Mouse (Mus musculus): ENCODE results near the gene E4f1.
"Not testable (repeated sequence)": the region's sequence is repeated elsewhere in the genome, so short reads cannot be mapped to it uniquely, and the experiment has no call there.

The E4f1 gene

DNA sequence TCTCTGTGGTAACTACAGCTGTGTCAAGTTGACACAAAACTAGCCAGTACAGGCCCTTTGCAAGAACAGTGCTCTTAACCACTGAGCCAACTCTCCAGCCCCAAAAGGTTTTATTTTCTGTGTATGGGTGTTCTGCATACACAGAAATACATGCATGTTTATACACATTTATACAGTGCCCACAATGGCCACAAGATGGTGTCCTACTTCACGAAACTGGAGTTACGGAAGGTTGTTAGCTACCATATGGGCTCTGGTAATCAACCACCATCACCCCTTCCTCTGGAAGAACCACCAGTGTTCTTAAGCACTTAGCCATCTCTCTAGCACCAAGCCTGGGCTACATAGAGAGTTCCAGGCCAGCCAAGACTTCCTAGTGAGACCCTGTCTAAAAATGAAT is 8.5 kb downstream of the E4f1 start:
- in situ Hi-C loops (cut with MboI; ENCODE audit: low sequenced_read_pairs): no loop called here

DNA sequence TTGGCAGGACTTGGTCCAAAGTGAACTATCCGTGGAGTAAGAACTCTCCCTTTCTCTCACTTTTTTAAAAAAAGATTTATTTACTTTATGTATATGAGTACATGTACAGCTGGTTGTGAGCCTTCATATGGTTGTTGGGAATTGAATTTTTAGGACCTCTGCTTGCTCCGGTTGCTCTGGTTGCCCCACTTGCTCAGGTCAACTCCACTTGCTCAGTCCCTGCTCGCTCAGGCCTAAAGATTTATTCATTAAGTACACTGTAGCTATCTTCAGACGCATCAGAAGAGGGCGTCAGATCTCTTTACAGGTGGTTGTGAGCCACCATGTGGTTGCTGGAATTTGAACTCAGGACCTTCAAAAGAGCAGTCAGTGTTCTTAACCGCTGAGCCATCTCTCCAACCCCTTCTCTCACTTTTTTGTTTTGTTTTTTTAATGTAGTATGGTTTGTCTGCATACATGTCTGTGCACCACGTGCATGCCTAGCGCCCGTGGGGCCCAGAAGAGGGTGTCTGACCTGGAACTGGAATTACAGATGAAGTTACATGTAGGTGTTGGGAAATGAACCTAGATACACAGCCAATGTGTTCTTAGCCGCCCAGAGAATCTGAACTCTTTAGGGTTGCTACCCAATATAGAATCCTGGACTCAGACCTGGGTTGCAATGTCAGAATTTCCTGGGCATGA is 14.4 kb downstream of the E4f1 start:
- in situ Hi-C loops (cut with MboI; ENCODE audit: low sequenced_read_pairs): not testable (repeated sequence)

DNA sequence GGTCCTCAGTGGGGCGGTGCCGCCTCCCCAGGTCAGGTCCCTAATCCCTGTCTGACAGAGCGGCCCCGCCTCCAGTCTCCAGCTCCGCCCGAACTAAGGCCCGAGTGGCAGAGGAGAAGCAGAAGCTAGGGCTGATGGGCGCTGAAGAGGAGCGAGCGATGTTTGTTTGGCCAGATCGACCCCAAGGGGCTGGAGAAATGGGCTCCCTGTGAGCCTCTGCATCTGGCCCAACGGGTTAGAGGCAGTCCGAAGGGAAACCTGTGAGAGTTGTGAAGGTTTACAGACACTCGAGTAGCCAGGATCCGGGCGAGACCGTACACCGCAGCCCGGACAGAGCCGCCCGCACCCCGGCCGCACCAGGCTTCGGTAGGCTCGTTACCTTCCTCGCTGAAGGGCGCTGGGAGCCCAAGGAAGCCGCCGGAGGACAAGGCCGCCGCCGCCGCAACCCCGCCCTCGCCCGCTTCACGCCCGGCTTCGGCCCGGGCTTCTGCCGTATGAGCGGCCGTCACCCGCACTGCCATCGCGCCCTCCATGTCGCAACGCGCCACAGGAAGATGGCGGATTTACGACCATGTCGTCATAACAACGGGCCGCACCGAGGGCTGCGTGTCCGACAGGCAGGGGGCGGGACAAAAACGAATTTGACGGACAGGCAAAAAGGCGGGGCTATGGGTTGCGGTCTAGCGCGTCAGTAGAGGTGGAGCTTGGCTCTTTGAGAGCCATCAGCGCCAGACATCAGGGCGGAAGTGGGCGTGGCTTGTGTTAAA is 15.2 kb downstream of the E4f1 start:
- in situ Hi-C loops (cut with MboI; ENCODE audit: low sequenced_read_pairs): no loop called here

DNA sequence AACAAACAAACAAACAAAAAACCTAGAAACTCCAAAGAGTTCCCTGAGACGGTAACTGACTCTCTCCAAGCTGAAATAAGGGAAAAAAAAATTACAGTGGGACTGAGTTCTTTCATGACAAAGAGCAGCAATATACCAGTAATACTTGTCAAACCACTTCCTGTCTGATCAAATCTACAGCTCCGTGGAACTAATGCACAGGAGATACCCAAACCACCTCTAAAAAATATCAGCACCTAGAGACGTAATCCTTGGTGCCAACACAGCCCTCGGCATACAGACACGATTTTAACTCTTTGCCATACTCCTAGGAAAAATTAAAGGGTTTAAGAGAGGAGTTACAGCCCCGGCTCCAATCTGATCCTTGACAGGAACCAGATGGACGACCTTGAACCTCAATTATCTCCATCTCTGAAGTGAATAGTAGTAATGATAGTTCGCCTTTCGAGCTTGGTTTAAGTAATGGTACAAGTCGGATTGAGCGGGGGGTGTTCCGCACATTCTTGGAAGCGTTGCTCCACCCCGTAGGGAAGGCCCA is 15.8 kb downstream of the E4f1 start:
- in situ Hi-C loops (cut with MboI; ENCODE audit: low sequenced_read_pairs): no loop called here

DNA sequence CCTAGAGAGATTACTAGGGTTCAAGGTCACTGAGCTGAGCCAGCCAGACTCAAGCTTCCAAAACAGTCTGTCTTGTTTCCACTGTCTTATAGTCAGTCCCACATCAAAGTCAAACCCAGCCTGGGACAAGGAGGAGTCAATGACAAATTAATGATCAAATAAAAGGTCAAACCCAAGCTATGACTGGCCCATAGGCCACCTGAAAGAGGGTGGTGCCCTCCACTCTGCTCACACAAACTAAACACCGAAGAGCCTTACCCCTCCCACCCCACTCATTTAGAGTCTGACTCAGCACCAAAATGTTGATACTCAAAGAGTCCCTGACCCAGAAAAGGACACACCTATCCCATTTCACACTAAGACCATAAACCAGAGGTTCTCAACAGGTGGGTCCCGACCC is 16.7 kb downstream of the E4f1 start:
- in situ Hi-C loops (cut with MboI; ENCODE audit: low sequenced_read_pairs): no loop called here

DNA sequence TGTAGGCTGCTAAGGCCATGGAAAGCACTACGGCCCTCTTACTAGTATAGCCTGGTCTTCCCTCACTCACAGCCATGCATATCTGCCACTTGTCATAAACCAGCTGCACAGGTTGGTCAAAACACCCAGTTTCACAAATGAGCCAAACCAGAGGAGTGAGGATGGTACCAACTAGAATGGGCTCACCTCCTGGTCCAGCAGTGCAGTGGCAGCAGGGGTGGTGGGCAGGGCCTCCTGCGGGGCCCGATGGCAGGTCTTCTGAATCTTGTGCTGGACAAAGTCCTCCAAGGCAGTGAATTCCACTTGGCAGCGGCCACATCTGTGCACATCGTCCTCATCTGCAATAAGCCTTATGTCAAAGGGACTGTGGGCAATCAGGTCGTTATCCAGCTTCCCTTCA is 18.9 kb downstream of the E4f1 start:
- in situ Hi-C loops (cut with MboI; ENCODE audit: low sequenced_read_pairs): no loop called here

DNA sequence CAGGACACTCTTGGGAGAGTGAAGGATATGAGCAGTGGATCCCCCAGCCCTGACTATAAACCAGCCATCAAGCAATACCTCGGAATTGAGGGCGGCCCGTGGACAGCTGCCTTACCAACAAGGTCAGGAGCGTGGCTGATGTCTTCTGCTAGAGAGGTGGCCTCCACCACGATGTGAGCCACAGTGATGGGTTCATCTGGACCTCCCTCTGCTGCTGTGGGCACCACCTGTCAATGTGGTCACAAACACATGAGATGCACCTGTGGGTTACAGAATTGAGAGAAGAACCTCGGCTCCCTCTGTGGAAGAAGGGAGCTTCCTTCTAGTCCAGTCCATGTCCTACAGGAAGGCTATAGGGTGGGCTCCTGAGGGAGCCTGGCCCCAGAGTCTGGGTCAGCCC is 20.6 kb downstream of the E4f1 start:
- in situ Hi-C loops (cut with MboI; ENCODE audit: low sequenced_read_pairs): no loop called here

DNA sequence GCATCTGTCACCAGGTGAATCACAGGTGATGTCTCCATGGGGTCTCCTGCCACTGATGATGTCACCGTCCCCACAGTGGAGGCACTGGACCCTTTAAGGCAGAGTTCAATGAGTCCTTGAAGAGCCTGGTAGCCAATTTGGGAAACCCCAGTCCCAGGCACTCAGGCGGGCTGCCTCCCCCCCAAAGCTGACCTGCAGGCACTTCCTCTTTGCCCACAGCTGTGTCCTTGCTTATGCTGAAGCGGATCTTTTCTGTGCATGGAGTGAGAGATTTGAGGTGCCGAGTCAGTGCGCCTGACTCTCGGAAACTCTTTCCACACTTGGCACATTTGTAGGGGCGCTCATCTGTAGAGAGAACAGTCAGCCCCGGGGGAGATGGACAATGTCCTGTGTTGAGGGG is 23.5 kb downstream of the E4f1 start:
- in situ Hi-C loops (cut with MboI; ENCODE audit: low sequenced_read_pairs): no loop called here

DNA sequence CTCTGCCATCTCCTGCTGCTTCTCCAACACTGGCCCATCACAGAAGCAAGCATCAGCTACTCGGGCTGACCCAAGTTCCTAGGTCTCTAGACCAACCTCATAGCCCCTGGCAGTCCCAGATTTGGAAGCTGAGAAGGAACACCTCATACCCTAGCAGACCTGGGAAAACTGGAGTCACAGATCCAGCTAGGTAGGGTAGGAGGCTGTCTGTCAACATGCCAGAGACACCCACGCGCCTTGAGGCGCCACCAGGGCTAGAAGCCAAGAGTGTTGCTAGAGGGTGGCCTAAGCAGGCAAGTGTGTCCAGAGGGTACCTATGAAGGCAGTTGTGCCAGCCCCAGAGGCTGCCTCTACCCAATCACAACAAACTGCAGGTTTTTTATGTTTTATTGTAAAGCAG is 26.7 kb downstream of the E4f1 start:
- in situ Hi-C loops (cut with MboI; ENCODE audit: low sequenced_read_pairs): no loop called here

DNA sequence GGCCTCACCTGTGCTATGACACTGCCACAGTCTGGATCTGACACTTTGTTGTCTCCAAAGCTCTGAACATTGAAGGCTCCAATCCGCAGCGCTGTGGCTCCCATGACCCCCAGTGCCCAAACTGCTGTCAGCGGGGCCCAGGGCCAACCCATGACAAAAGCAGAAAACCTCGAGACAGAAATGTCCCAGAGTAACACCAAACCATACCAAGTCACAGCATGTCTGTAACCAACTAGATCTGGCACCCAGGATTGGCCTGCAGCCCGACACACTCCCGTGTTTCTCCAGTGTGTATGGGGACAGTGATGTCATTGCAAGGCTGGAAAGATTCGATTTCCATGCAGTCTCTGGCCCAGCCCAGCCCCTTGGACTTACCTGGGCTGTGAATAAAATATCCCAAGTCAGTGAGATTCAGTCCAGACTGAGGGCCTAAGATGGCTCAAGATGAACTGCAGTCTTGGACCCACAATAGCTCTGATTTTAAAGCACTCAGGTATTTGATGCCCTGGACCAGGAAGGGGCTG is 27.4 kb downstream of the E4f1 start, which contains the start of gene Dnase1l2:
Dnase1l2 (minus strand) TSS at position 474 of the 524 bp plus-strand sequence.
- in situ Hi-C loops (cut with MboI; ENCODE audit: low sequenced_read_pairs): no loop called here

DNA sequence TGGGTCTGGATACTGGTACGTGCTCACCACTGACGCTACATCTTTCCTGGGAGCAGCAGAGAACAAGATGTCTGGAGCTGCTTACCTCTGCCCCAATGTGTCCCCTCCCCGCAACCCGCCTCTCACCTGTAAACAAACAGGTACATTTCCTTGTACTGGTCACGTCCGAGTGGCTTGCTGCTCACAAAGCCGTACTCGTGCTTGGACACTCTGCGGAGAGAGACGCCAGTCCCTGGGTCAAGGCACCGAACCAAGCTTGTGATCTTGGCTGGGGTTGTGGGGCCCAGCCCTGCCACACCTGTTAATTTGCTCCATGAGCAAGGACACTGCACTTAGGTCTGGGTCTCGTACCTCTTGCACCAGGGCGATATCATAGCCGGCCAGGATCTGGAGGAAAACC is 28.0 kb downstream of the E4f1 start:
- in situ Hi-C loops (cut with MboI; ENCODE audit: low sequenced_read_pairs): no loop called here

DNA sequence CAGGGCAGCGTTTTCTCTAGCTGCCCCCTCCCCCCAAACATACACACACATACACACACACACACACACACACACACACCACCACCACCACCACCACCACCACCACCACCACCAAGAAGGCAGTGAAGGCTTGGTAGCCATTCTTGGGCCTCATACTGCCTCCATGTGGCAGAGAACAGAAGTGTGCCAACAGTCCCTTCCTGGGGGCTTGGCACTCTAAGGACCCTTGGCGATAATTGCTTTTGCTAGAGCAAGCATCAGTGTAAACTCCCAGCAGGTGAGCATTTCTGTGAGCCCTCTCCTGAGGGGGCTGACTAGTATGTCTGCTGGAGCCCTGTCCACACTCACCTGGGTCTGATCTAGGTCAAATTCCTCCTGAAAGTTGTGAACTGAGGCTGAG is 29.0 kb downstream of the E4f1 start:
- in situ Hi-C loops (cut with MboI; ENCODE audit: low sequenced_read_pairs): no loop called here

DNA sequence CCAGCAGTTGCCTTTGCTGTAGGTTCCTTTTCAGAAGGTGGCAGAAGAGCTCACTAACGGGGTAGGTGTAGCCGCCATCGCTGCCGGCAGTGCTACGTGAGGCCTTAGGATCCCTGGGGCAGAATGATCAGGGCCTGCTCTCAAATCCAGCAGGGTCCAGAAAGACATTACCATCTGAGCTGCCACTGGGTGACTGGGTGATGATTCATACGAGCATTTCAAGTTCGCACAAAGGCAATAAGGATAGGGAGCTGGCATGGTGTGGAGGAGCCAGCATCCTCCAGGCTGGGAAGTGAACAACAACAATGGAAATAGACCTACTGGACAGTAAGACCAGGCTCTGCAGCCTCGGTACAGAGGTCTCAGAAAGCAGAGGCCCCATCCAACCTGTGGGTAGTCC is 29.7 kb downstream of the E4f1 start:
- in situ Hi-C loops (cut with MboI; ENCODE audit: low sequenced_read_pairs): no loop called here

DNA sequence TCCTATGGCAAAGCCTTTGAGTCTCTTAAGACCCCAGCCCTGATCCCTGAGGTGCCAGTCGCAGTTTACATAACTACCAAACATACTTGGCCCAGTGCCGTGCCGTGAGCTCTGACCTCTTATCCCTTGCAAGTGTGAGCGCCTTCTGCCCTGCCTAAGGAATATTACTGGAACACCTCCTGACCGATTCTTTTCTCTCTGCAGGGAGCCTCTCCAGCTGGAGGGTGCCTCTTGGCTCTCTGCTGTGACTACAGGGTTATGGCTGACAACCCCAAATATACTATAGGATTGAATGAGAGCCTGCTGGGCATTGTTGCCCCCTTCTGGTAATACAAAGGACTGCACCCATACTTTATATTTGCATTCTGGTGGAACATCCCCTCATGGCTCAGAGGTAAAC is 33.1 kb downstream of the E4f1 start:
- in situ Hi-C loops (cut with MboI; ENCODE audit: low sequenced_read_pairs): no loop called here

DNA sequence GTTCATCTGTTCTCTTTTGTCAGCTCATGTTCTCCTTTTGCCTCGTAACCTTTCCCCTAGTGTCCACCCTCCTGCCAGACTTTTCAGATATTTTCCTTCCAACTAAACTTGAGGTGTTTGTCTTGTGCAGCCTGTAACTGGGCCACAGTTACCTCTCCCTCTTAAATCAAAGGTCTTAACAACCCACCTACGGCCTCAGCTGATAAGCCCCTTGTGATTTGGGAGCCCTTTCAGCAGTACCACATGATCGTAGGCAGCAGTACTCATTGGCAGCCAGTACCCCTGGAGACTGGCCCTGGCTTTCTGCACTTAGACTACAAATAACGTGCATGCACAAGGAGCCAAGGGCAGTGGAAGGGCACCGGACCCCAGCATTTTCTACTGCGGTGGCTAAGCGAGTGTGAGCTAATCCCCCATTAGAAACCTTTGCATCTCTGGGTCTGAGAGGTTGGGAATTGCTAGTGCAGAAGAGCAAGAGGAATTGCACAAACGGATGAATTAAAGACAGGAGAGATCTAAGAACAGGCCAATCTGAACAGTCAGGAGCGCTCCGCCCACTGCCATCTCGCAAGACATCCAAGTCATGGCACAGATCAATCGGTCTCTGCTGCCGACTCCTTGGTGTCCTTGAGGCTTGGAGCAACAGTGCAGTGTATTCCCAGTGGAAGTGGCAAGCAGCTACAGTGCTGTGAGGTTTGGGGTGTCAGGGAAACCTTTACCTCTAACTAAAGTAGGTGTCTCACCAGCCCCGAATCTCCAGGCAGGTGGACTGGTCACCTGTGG is 40.7 kb downstream of the E4f1 start:
- in situ Hi-C loops (cut with MboI; ENCODE audit: low sequenced_read_pairs): no loop called here

DNA sequence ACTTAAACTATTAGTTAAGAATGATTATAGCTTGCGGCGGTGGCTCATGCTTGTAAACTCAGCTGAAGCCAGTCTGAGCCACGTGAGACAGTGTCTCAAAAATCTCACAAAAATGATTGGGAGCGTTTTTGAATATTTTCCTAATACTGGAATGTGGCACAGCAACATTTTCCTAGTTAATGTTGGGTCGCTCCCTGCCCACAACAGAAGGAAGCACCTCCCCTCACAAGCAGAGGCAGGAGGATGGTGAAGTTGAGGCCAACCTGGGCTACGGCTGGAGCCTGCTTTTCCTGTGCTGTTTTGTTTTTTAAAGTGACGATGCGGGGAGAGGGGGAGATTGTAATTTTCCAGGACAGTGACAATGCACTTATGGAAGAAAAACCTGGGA is 42.9 kb downstream of the E4f1 start:
- in situ Hi-C loops (cut with MboI; ENCODE audit: low sequenced_read_pairs): no loop called here

DNA sequence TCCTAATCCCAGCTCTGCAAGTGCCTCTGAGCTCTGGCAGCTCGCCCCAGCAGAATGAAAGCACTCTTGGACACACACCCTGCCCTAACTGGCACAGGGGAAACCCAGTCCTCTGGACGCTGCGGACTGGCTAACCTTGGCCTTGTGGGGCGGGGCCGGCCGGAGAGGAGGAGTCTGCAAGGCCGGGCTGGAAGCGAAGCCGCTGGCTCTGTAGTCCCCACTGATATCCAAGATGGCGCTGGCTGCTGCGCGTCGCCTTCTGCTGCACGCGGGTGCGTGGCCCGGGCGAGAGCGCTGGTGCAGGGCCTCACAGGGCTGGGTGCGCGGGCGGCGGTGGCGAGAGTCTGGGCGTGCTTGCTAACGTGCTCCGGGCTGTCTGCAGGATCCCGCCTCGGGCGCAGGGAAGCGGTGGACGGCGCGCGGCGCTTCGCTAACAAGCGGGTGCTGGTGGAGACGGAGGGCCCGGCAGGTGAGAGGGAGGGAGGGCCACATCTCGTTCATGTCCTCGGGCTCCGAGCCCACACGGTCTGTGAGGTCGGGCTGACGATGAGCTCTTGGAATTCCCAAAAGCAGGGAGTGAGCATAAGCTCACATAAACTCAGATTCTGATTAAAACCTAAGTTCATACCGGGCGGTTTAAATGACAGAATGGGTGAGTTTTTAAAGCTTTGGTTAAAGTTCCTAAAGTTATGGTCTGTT is 43.5 kb downstream of the E4f1 start, which contains the start of gene Eci1:
Eci1 (plus strand) TSS at position 171 of the 699 bp plus-strand sequence.
- in situ Hi-C loops (cut with MboI; ENCODE audit: low sequenced_read_pairs): no loop called here

DNA sequence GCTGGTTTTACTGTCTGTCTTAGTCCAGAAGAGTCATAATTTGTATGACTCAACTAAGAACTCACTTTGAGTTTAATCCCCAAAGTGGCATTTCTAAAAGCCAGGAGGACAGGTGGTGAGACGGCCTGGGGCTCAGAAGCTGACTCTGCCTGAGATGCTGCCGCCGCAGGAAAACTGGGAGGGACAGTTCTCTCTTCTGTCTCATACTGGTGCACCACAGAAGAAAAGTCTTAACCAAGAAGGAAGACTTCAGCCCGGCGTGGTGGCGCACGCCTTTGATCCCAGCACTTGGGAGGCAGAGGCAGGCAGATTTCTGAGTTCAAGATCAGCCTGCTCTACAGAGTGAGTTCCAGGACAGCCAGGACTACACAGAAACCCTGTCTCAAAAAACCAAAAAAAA is 44.2 kb downstream of the E4f1 start:
- in situ Hi-C loops (cut with MboI; ENCODE audit: low sequenced_read_pairs): no loop called here

DNA sequence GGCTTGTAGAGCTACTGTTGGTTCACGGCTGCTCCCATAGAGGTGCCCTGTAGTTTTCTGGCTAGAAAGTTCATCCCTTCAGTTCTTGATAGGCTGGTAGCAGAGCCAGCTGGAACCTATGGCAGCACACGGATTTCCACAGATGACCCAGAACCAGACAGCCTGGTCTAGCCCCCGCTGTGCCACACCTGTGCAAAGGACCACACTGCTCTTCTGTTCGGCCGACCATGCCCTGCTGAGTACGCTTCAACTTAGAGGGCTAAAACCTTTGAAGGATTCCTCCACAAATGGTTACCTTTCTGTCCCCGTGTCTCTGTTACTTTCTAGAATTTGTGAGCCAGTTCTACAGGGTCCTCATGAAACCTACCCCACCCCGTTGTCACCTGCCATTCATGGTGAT is 44.8 kb downstream of the E4f1 start:
- in situ Hi-C loops (cut with MboI; ENCODE audit: low sequenced_read_pairs): not testable (repeated sequence)

DNA sequence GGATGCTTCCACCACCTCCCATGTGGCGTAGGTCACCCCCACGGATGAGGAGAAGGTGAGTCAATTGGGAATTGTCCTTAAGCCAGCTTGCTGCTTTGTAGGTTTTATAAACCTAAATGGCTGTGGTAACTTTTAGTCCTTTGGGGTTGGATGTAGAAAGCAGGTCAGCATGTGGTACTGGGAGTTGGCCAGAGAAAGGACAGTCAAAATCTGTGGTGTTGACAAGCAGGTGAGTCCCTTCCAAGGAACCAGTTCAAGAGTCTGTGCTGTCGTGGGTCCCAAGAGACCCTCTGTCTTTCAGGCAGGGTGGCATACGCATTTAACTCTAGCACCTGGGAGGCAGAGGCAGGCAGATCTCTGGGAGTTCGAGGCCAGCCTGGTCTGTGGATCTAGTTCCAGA is 45.6 kb downstream of the E4f1 start:
- in situ Hi-C loops (cut with MboI; ENCODE audit: low sequenced_read_pairs): no loop called here

DNA sequence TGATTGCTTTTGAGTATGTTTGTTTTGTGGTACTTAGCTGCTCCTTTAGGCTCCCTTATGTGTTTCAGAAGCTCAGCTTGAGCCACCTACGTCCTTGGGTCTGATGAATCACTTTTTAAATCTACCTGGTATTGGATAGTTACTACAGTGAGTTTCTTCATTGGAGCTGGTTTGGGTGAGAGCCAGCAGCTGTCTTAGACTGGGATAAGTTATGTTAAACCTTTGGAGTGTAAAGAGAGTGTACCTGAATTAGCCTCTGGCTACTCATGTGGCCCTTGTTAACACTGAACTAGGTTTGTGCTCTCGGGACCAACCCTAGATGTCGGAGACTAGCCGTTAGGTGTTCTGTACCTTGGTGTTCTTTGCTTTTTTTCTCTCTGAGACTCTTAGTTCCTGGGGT is 47.0 kb downstream of the E4f1 start:
- in situ Hi-C loops (cut with MboI; ENCODE audit: low sequenced_read_pairs): no loop called here

Data from CH12F3 (cell line).